Mouse (Mus musculus): ENCODE results near the gene Gm28557. TPM values are rescaled to one million over a fixed set of nuclear protein-coding genes. Genes with fewer than 3 reads are reported as not detected.
"Not testable (repeated sequence)": the region's sequence is repeated elsewhere in the genome, so short reads cannot be mapped to it uniquely, and the experiment has no call there.

Gene Gm28557
- polyA plus RNA-seq (2014; fragmentation: Nextera tagmentation; extraction: Ambion mirVana), result 1.1 and 2.2 TPM in 2 replicates

DNA sequence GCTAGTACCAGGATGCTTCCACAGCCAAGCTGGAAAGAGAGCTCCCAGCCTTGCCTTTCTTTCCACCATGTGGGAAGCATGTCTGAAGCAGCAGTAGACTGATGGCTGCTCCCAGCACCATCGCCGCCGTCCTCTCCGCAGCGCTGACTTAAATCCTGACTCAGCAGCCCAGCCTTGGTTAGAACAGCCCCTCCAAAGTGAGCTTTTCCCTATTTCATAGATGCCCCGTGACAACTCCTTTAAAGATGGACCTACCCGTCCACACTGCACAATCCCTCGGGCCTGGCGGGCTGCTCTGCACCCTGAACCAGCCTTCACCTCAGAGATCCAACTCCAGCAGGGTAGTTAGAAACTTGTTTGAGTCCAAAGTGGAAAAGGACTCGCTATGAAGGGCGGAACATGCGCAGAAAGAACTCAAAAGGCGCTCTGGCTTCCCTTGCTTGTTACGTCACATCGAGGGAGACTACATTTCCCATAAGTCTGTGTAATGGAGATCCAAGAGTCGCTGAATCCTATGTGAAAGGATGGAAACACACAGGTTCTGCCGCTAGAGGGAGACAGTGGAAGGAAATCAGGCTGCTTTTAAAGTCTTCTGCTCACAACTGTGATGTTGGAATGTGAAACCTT, at the start of gene Gm28557:
Gene Gm28557, minus strand, starts transcription at position 411 of the 627 bp plus-strand sequence.
- peak within 1 kb of the TSS; percentile 81 for H3K27ac ChIP-seq (ENCODE audit: low read depth, low read length)
- H3K36me3 ChIP-seq (ENCODE audit: control insufficient read depth, insufficient read depth, low read length), result peaks cover 6% of the 10 kb centered on the region
- no peaks in the 10 kb centered on the region for H3K27me3 ChIP-seq (ENCODE audit: control insufficient read depth, insufficient read depth, low read length)
- no peaks in the 10 kb centered on the region for H3K9me3 ChIP-seq (replicated peaks; ENCODE audit: control insufficient read depth, low read length)
- ATAC-seq (replicated peaks; ENCODE audit: insufficient number of reproducible peaks, low FRiP score, low TSS enrichment), result peak; percentile 97
- peak within 1 kb of the TSS; percentile 80 for H3K4me2 ChIP-seq
- peak within 1 kb of the TSS; percentile 83 for H3K9ac ChIP-seq (ENCODE audit: low read depth, low read length)
- WGBS (ENCODE audit: insufficient replicate concordance), result under 1% methylated on average over 17 of the region's 17 CpGs
- peaks cover 3% of the 10 kb centered on the region; the same call in 1 of the 2 replicates for H3K4me1 ChIP-seq (ENCODE audit: control insufficient read depth, insufficient read depth, low read length)
- H3K4me3 ChIP-seq (ENCODE audit: low read depth, low read length), result peak within 1 kb of the TSS; percentile 58

DNA sequence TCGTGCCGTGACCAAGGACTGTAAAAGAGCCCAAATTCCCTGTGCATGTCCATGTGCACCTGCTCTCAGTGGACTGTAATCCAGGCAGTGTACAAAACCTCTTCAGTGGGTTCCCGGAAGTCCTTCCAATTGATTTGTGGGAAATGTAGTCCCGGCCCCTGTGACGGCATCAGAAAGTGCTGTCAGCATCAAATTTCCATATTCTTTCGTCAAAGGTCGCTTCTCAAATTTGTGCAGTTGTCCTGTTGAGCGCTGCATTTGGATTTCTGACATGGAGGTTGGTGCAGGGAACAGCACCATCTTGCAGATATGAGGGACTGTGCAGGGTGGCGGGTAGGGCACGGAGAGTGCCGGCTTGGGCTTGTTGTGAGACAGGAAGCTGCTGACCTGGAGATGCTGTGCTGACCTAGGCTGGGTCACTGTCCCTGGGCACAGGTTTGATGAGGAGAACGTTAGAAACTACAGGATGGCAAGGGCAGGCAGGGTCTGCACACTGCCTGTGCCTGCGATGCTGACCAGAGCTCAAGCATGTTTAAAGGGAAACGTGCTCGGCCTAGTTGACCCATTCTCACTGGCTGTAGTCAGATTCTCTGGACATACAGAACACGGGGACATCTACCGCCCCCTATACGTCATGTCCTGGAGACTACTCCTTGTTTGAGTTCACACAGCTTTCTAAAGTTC, 19.8 kb upstream of the Gm28557 start:
- no peak overlapping the region for H3K27ac ChIP-seq (ENCODE audit: low read depth, low read length)

DNA sequence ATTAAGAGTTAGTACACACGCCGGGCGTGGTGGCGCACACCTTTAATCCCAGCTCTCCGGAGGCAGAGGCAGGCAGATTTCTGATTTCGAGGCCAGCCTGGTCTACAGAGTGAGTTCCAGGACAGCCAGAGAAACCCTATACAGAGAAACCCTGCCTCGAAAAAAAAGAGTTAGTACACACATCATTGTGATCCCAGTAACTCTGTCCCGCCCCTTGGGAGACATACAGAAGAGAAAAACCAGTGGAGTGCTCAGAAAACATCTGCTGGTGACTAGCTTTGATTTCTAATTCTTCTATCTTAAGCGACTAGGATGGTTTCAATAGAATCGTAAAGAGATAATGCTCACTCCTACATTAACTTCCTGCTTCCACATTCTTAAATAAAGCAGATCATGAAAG, 19.1 kb upstream of the Gm28557 start:
- H3K4me1 ChIP-seq (ENCODE audit: control insufficient read depth, insufficient read depth, low read length); ATAC-seq (replicated peaks; ENCODE audit: insufficient number of reproducible peaks, low FRiP score, low TSS enrichment); H3K27ac ChIP-seq (ENCODE audit: low read depth, low read length); H3K36me3 ChIP-seq (ENCODE audit: control insufficient read depth, insufficient read depth, low read length); H3K9me3 ChIP-seq (replicated peaks; ENCODE audit: control insufficient read depth, low read length); H3K27me3 ChIP-seq (ENCODE audit: control insufficient read depth, insufficient read depth, low read length); H3K9ac ChIP-seq (ENCODE audit: low read depth, low read length): not testable (repeated sequence)
- WGBS (ENCODE audit: insufficient replicate concordance), result 70% methylated on average over 10 of the region's 10 CpGs
- H3K4me2 ChIP-seq, result peak overlapping the region; percentile 77
- H3K4me3 ChIP-seq (ENCODE audit: low read depth, low read length), result peak overlapping the region; percentile 75; the same call in 1 of the 2 replicates

More for the DNA sequence above, 19.8 kb upstream of the Gm28557 start:
- Histone ChIP-seq H3K9ac (ENCODE audit: low read depth, low read length) (peak overlapping the region; percentile 85), H3K9me3 (replicated peaks; ENCODE audit: control insufficient read depth, low read length) (no peaks in the 10 kb centered on the region), H3K4me3 (ENCODE audit: low read depth, low read length) (peak overlapping the region; percentile 75), H3K4me2 (peak overlapping the region; percentile 77), H3K4me1 (ENCODE audit: control insufficient read depth, insufficient read depth, low read length) (no peaks in the 10 kb centered on the region), H3K36me3 (ENCODE audit: control insufficient read depth, insufficient read depth, low read length) (no peaks in the 10 kb centered on the region), H3K27me3 (ENCODE audit: control insufficient read depth, insufficient read depth, low read length) (no peaks in the 10 kb centered on the region)
- ATAC-seq (replicated peaks; ENCODE audit: insufficient number of reproducible peaks, low FRiP score, low TSS enrichment), result peak; percentile 88
- WGBS (ENCODE audit: insufficient replicate concordance), result 2% methylated on average over 18 of the region's 18 CpGs

DNA sequence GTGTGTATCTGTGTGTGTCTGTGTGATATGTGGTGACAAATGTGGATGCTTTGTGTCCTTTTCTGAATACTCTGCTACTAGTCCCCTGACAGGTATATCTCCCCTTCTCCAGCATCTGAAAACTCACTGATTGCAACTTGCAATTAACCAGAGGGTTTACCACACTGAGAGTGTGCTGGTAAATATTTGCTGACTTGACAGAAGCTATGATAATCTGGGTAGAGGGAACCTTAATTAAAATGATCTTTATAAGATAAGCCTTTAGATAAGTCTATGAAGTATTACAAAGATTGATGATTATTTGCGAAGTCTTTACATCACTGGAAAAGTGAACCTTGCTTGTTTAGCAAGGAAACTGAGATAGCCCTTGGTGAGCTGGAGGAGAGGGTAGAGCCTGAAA, 16.1 kb upstream of the Gm28557 start:
- no peak overlapping the region for H3K4me2 ChIP-seq
- H3K27me3 ChIP-seq (ENCODE audit: control insufficient read depth, insufficient read depth, low read length), result no peaks in the 10 kb centered on the region
- no peak overlapping the region for H3K4me3 ChIP-seq (ENCODE audit: low read depth, low read length)
- H3K4me1 ChIP-seq (ENCODE audit: control insufficient read depth, insufficient read depth, low read length), result no peaks in the 10 kb centered on the region
- H3K27ac ChIP-seq (ENCODE audit: low read depth, low read length), result no peak overlapping the region
- H3K9me3 ChIP-seq (replicated peaks; ENCODE audit: control insufficient read depth, low read length), result no peaks in the 10 kb centered on the region
- no peak overlapping the region for H3K9ac ChIP-seq (ENCODE audit: low read depth, low read length)
- 82% methylated on average over 1 of the region's 1 CpGs for WGBS (ENCODE audit: insufficient replicate concordance)
- H3K36me3 ChIP-seq (ENCODE audit: control insufficient read depth, insufficient read depth, low read length), result no peaks in the 10 kb centered on the region
- no peak for ATAC-seq (replicated peaks; ENCODE audit: insufficient number of reproducible peaks, low FRiP score, low TSS enrichment)

DNA sequence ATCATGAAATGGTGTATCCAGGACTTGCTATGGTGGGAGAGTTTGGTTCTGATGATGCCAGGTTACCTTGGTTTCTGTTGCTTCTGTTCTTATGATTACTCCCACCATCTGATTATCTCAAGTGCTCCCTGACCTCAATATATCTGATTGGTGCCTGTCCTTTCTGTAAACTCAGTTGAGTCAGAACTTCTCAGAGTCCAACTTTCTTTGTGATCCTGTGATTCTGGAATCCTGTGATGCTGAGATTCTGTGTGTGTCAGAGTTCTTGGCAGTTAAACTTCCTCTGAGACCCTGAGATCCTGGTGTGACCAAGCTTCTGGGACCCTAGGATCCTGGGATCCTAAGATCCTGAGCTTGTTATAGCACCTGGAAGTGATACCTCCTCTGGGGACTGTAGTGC, 13.0 kb upstream of the Gm28557 start, which contains the start of gene Zfp759:
Gene Zfp759, plus strand, starts transcription at position 301 of the 400 bp plus-strand sequence.
- not testable (repeated sequence) for H3K4me2 ChIP-seq; H3K27ac ChIP-seq (ENCODE audit: low read depth, low read length); H3K27me3 ChIP-seq (ENCODE audit: control insufficient read depth, insufficient read depth, low read length); ATAC-seq (replicated peaks; ENCODE audit: insufficient number of reproducible peaks, low FRiP score, low TSS enrichment); H3K9me3 ChIP-seq (replicated peaks; ENCODE audit: control insufficient read depth, low read length); H3K4me3 ChIP-seq (ENCODE audit: low read depth, low read length); H3K36me3 ChIP-seq (ENCODE audit: control insufficient read depth, insufficient read depth, low read length); H3K4me1 ChIP-seq (ENCODE audit: control insufficient read depth, insufficient read depth, low read length); H3K9ac ChIP-seq (ENCODE audit: low read depth, low read length)

DNA sequence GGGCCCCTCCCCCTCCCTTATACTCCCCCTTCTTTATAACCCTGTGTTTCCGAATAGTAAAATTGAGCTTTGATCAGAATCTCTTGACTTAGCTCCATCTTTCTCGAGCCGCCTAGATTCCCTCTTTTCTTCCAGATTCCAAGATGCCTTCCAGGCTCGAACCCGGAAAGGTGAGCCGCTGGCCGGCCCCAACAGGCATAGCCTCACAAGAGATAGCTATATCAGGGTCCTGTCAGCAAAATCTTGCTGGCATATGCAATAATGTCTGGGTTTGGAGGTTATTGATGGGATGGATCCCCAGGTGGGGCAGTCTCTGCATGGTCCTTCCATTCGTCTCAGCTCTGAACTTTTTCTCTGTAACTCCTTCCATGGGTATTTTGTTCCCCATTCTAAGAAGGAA, 7.8 kb upstream of the Gm28557 start, which contains the start of gene Rslcan18:
Gene Rslcan18, minus strand, starts transcription at position 101 of the 400 bp plus-strand sequence.
- not testable (repeated sequence) for H3K27ac ChIP-seq (ENCODE audit: low read depth, low read length); H3K9ac ChIP-seq (ENCODE audit: low read depth, low read length); ATAC-seq (replicated peaks; ENCODE audit: insufficient number of reproducible peaks, low FRiP score, low TSS enrichment); H3K4me3 ChIP-seq (ENCODE audit: low read depth, low read length); H3K27me3 ChIP-seq (ENCODE audit: control insufficient read depth, insufficient read depth, low read length); H3K9me3 ChIP-seq (replicated peaks; ENCODE audit: control insufficient read depth, low read length); H3K4me2 ChIP-seq; H3K4me1 ChIP-seq (ENCODE audit: control insufficient read depth, insufficient read depth, low read length); H3K36me3 ChIP-seq (ENCODE audit: control insufficient read depth, insufficient read depth, low read length)
- WGBS (ENCODE audit: insufficient replicate concordance), result 79% methylated on average over 8 of the region's 8 CpGs

DNA sequence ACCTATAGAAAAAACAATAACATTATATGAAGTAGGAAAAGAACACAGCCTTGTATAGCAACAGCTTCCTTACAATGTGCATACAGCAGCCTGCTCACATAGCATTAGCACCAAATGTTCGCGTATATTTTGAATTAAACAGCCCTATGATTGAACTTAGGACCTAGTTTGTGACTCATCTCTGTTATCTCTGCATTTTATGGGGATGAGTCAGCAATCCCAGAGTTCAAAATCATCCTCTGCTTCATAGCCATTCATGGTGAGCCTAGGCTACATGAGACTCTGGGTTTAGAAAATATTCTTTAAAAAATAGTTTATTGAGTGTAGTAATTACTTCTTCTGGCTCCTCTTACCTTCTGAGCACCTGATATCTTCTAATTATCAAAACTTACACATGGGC, 4.9 kb upstream of the Gm28557 start:
- Histone ChIP-seq H3K4me3 (ENCODE audit: low read depth, low read length) (no peak overlapping the region), H3K9me3 (replicated peaks; ENCODE audit: control insufficient read depth, low read length) (no peaks in the 10 kb centered on the region), H3K36me3 (ENCODE audit: control insufficient read depth, insufficient read depth, low read length) (no peaks in the 10 kb centered on the region), H3K4me1 (ENCODE audit: control insufficient read depth, insufficient read depth, low read length) (no peaks in the 10 kb centered on the region), H3K9ac (ENCODE audit: low read depth, low read length) (no peak overlapping the region), H3K4me2 (no peak overlapping the region), H3K27me3 (ENCODE audit: control insufficient read depth, insufficient read depth, low read length) (no peaks in the 10 kb centered on the region), H3K27ac (ENCODE audit: low read depth, low read length) (no peak overlapping the region)
- ATAC-seq (replicated peaks; ENCODE audit: insufficient number of reproducible peaks, low FRiP score, low TSS enrichment), result no peak
- 82% methylated on average over 2 of the region's 2 CpGs for WGBS (ENCODE audit: insufficient replicate concordance)

DNA sequence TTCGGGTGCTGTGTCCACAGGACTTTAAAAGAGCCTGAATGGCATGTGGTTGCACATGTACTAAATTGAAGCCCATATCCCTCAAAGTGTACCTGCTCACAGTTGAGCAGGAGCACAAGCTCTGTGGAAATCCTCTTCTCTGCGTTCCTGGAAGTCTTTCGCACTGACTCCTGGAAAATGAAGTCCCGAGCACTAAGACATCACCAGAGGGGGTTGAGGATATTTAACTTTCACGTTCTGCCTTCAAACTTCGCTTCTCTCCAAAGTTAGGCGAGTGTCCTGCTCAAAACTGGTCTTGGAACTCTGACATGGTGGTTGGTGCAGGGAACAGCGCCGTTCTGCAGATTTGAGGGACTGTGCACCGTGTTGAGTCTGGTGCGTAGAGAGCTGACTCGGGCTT, 3.7 kb upstream of the Gm28557 start:
- H3K4me3 ChIP-seq (ENCODE audit: low read depth, low read length), result no peak overlapping the region
- no peak overlapping the region for H3K27ac ChIP-seq (ENCODE audit: low read depth, low read length)
- H3K4me1 ChIP-seq (ENCODE audit: control insufficient read depth, insufficient read depth, low read length), result peaks cover 3% of the 10 kb centered on the region; the same call in 1 of the 2 replicates
- H3K4me2 ChIP-seq, result no peak overlapping the region
- H3K36me3 ChIP-seq (ENCODE audit: control insufficient read depth, insufficient read depth, low read length), result no peaks in the 10 kb centered on the region
- no peak overlapping the region for H3K9ac ChIP-seq (ENCODE audit: low read depth, low read length)
- H3K27me3 ChIP-seq (ENCODE audit: control insufficient read depth, insufficient read depth, low read length), result no peaks in the 10 kb centered on the region
- WGBS (ENCODE audit: insufficient replicate concordance), result 77% methylated on average over 12 of the region's 12 CpGs
- no peaks in the 10 kb centered on the region for H3K9me3 ChIP-seq (replicated peaks; ENCODE audit: control insufficient read depth, low read length)
- ATAC-seq (replicated peaks; ENCODE audit: insufficient number of reproducible peaks, low FRiP score, low TSS enrichment), result no peak

Data from heart, embryonic 11.5 days (tissue).